Mouse (Mus musculus): ENCODE results near the gene Zfp710. TPM values are rescaled to one million over a fixed set of nuclear protein-coding genes. Genes with fewer than 3 reads are reported as not detected.
"Not testable (repeated sequence)": the region's sequence is repeated elsewhere in the genome, so short reads cannot be mapped to it uniquely, and the experiment has no call there.

Zfp710 gene
- polyA plus RNA-seq, 1 experiment from 2014 or later, result 21.5 TPM

- 62% methylated on average over 4 of the region's 4 CpGs for WGBS
- Histone ChIP-seq H3K36me3 (replicated peaks) (no peaks in the 10 kb centered on the region), H3K4me3 (no peak overlapping the region), H3K27ac (replicated peaks) (no peak overlapping the region), H3K27me3 (replicated peaks; ENCODE audit: low read depth, poor library complexity, severe bottlenecking) (no peaks in the 10 kb centered on the region), H3K4me1 (no peaks in the 10 kb centered on the region), H3K9me3 (no peaks in the 10 kb centered on the region)
- no peak for DNase-seq (ENCODE audit: low spot score)
These were observed 98.5 kb downstream of the Zfp710 start for GRCm38 (mm10) chr7:80123115-80123514.

GRCm38 (mm10) chr7:80123672-80124071, 99.1 kb downstream of the Zfp710 start:
- Histone ChIP-seq H3K27ac (replicated peaks) (no peak overlapping the region), H3K4me1 (no peaks in the 10 kb centered on the region), H3K4me3 (no peak overlapping the region), H3K9me3 (no peaks in the 10 kb centered on the region), H3K27me3 (replicated peaks; ENCODE audit: low read depth, poor library complexity, severe bottlenecking) (no peaks in the 10 kb centered on the region), H3K36me3 (replicated peaks) (no peaks in the 10 kb centered on the region)
- DNase-seq (ENCODE audit: low spot score), result no peak
- 88% methylated on average over 2 of the region's 2 CpGs for WGBS

GRCm38 (mm10) chr7:80129278-80129677, 104.7 kb downstream of the Zfp710 start:
- Histone ChIP-seq H3K27ac (replicated peaks) (no peak overlapping the region), H3K4me1 (peaks cover 6% of the 10 kb centered on the region; the same call in 1 of the 2 replicates), H3K9me3 (no peaks in the 10 kb centered on the region), H3K4me3 (no peak overlapping the region), H3K36me3 (replicated peaks) (no peaks in the 10 kb centered on the region), H3K27me3 (replicated peaks; ENCODE audit: low read depth, poor library complexity, severe bottlenecking) (no peaks in the 10 kb centered on the region)
- WGBS, result 70% methylated on average over 4 of the region's 4 CpGs
- DNase-seq (ENCODE audit: low spot score), result no peak

GRCm38 (mm10) chr7:80130344-80131055, 105.9 kb downstream of the Zfp710 start:
- Histone ChIP-seq H3K36me3 (replicated peaks) (no peaks in the 10 kb centered on the region), H3K4me3 (no peak overlapping the region), H3K27me3 (replicated peaks; ENCODE audit: low read depth, poor library complexity, severe bottlenecking) (no peaks in the 10 kb centered on the region), H3K9me3 (no peaks in the 10 kb centered on the region), H3K4me1 (peaks cover 6% of the 10 kb centered on the region; the same call in 1 of the 2 replicates), H3K27ac (replicated peaks) (no peak overlapping the region)
- WGBS, result 44% methylated on average over 12 of the region's 12 CpGs
- no peak for DNase-seq (ENCODE audit: low spot score)

- not testable (repeated sequence) for H3K27me3 ChIP-seq (replicated peaks; ENCODE audit: low read depth, poor library complexity, severe bottlenecking); H3K4me1 ChIP-seq; H3K9me3 ChIP-seq; H3K27ac ChIP-seq (replicated peaks); H3K36me3 ChIP-seq (replicated peaks); H3K4me3 ChIP-seq; DNase-seq (ENCODE audit: low spot score)
- WGBS, result 74% methylated on average over 7 of the region's 7 CpGs
These were observed 106.7 kb downstream of the Zfp710 start for GRCm38 (mm10) chr7:80131315-80131714.

GRCm38 (mm10) chr7:80132541-80132940, 107.9 kb downstream of the Zfp710 start:
- Histone ChIP-seq H3K36me3 (replicated peaks) (no peaks in the 10 kb centered on the region), H3K9me3 (peaks cover 12% of the 10 kb centered on the region), H3K27me3 (replicated peaks; ENCODE audit: low read depth, poor library complexity, severe bottlenecking) (no peaks in the 10 kb centered on the region), H3K4me3 (no peak overlapping the region), H3K27ac (replicated peaks) (no peak overlapping the region), H3K4me1 (peaks cover 6% of the 10 kb centered on the region; the same call in 1 of the 2 replicates)
- 59% methylated on average over 9 of the region's 9 CpGs for WGBS
- peak; percentile 65 for DNase-seq (ENCODE audit: low spot score)

- H3K4me1 ChIP-seq, result peaks cover 6% of the 10 kb centered on the region; the same call in 1 of the 2 replicates
- H3K36me3 ChIP-seq (replicated peaks), result no peaks in the 10 kb centered on the region
- no peak overlapping the region for H3K4me3 ChIP-seq
- no peak overlapping the region for H3K27ac ChIP-seq (replicated peaks)
- no peaks in the 10 kb centered on the region for H3K27me3 ChIP-seq (replicated peaks; ENCODE audit: low read depth, poor library complexity, severe bottlenecking)
- no peak for DNase-seq (ENCODE audit: low spot score)
- H3K9me3 ChIP-seq, result peaks cover 14% of the 10 kb centered on the region
- 54% methylated on average over 8 of the region's 8 CpGs for WGBS
These were observed 110.0 kb downstream of the Zfp710 start for GRCm38 (mm10) chr7:80134454-80135172.

- DNase-seq (ENCODE audit: low spot score), result no peak
- 78% methylated on average over 1 of the region's 1 CpGs for WGBS
- Histone ChIP-seq H3K27ac (replicated peaks) (no peak overlapping the region), H3K4me1 (peaks cover 5% of the 10 kb centered on the region; the same call in 1 of the 2 replicates), H3K9me3 (peaks cover 14% of the 10 kb centered on the region), H3K4me3 (no peak overlapping the region), H3K27me3 (replicated peaks; ENCODE audit: low read depth, poor library complexity, severe bottlenecking) (no peaks in the 10 kb centered on the region), H3K36me3 (replicated peaks) (no peaks in the 10 kb centered on the region)
These were observed 110.5 kb downstream of the Zfp710 start for GRCm38 (mm10) chr7:80135173-80135532.

- Histone ChIP-seq H3K27me3 (replicated peaks; ENCODE audit: low read depth, poor library complexity, severe bottlenecking) (no peaks in the 10 kb centered on the region), H3K4me3 (no peak overlapping the region), H3K27ac (replicated peaks) (no peak overlapping the region), H3K9me3 (peaks cover 14% of the 10 kb centered on the region), H3K4me1 (peaks cover 6% of the 10 kb centered on the region), H3K36me3 (replicated peaks) (no peaks in the 10 kb centered on the region)
- no peak for DNase-seq (ENCODE audit: low spot score)
- WGBS, result 80% methylated on average over 1 of the region's 1 CpGs
These were observed 113.8 kb downstream of the Zfp710 start for GRCm38 (mm10) chr7:80138375-80138774.

GRCm38 (mm10) chr7:80140815-80141214, 116.2 kb downstream of the Zfp710 start:
- Histone ChIP-seq H3K9me3 (peaks cover 14% of the 10 kb centered on the region), H3K4me3 (no peak overlapping the region), H3K27me3 (replicated peaks; ENCODE audit: low read depth, poor library complexity, severe bottlenecking) (no peaks in the 10 kb centered on the region), H3K4me1 (peaks cover 14% of the 10 kb centered on the region), H3K36me3 (replicated peaks) (no peaks in the 10 kb centered on the region), H3K27ac (replicated peaks) (peak overlapping the region; percentile 69)
- DNase-seq (ENCODE audit: low spot score), result peak; percentile 85
- WGBS, result 15% methylated on average over 9 of the region's 9 CpGs

Other genes starting within 250 kb of the Zfp710 start
- 0.11 TPM in 1 of 2 replicates, not detected in the other for gene Mesp1, start 231.0 kb upstream of the Zfp710 start, polyA plus RNA-seq (2016; fragmentation: Nextera tagmentation; extraction: Ambion mirVana)
- gene Mesp2, start 214.1 kb upstream of the Zfp710 start, polyA plus RNA-seq (2016; fragmentation: Nextera tagmentation; extraction: Ambion mirVana), result 0.34 and 0.36 TPM in 2 replicates
- 5.4 and 6.9 TPM in 2 replicates for gene Anpep, start 163.8 kb upstream of the Zfp710 start, polyA plus RNA-seq (2016; fragmentation: Nextera tagmentation; extraction: Ambion mirVana)
- 48.9 and 49.4 TPM in 2 replicates for gene Ap3s2, start 104.2 kb upstream of the Zfp710 start, polyA plus RNA-seq (2016; fragmentation: Nextera tagmentation; extraction: Ambion mirVana)
- gene Arpin, start 89.5 kb upstream of the Zfp710 start, polyA plus RNA-seq (2016; fragmentation: Nextera tagmentation; extraction: Ambion mirVana), result 18.4 and 19.3 TPM in 2 replicates
- gene Idh2, start 90.6 kb downstream of the Zfp710 start, polyA plus RNA-seq (2016; fragmentation: Nextera tagmentation; extraction: Ambion mirVana), result 522 and 534 TPM in 2 replicates
- gene Sema4b, start 162.0 kb downstream of the Zfp710 start, polyA plus RNA-seq (2016; fragmentation: Nextera tagmentation; extraction: Ambion mirVana), result 11.4 and 11.9 TPM in 2 replicates
- 67.4 and 70.8 TPM in 2 replicates for gene Cib1, start 208.0 kb downstream of the Zfp710 start, polyA plus RNA-seq (2016; fragmentation: Nextera tagmentation; extraction: Ambion mirVana)
- gene Gdpgp1, start 208.1 kb downstream of the Zfp710 start, polyA plus RNA-seq (2016; fragmentation: Nextera tagmentation; extraction: Ambion mirVana), result 6.6 and 6.7 TPM in 2 replicates
- gene Ttll13, start 221.6 kb downstream of the Zfp710 start, polyA plus RNA-seq (2016; fragmentation: Nextera tagmentation; extraction: Ambion mirVana), result 0.57 and 0.89 TPM in 2 replicates
- gene Ngrn, start 236.4 kb downstream of the Zfp710 start, polyA plus RNA-seq (2016; fragmentation: Nextera tagmentation; extraction: Ambion mirVana), result 42.7 and 43.2 TPM in 2 replicates
- 17.3 and 18.0 TPM in 2 replicates for gene Vps33b, start 244.8 kb downstream of the Zfp710 start, polyA plus RNA-seq (2016; fragmentation: Nextera tagmentation; extraction: Ambion mirVana)

Measured in embryonic facial prominence, embryonic 10.5 days (tissue).